Mouse (Mus musculus) MEL (cell line): ENCODE results near the gene Tomt.

ENCODE experiments used
- CTCF ChIP-seq, 3 experiments: IDR thresholded peaks in 2 of 3; conservative IDR thresholded peaks in 1 of 3; 2 replicates each; pipeline ENCODE4 v1.5.1; 2011 to 2012; ENCODE audit warnings: low read length in 3 of 3, low read depth in 2 of 3, mild to moderate bottlenecking in 2 of 3, improper control_type of control experiment in 1 of 3, inconsistent platforms in 1 of 3, mixed read lengths in 1 of 3, moderate library complexity in 1 of 3; ENCODE audit not compliant: control insufficient read depth in 1 of 3, insufficient read depth in 1 of 3, poor library complexity in 1 of 3, severe bottlenecking in 1 of 3
- MEF2A ChIP-seq: IDR thresholded peaks from 2 replicates; pipeline ENCODE4 v1.6.1; 2014; ENCODE audit warnings: low read depth, mild to moderate bottlenecking, inconsistent platforms, low read length, improper control_type of control experiment; ENCODE audit not compliant: poor library complexity, insufficient replicate concordance, severe bottlenecking; ENCODE audit errors: extremely low read depth
- ZC3H11A ChIP-seq: IDR thresholded peaks from 2 replicates; pipeline ENCODE4 v1.6.1; 2012; ENCODE audit warnings: low read depth, mild to moderate bottlenecking, inconsistent platforms, low read length, improper control_type of control experiment

- TF ChIP-seq MEF2A (no peak), ZC3H11A (no peak), CTCF (IDR thresholded peaks at IDR 0.05 in 2 of 3, conservative IDR thresholded peaks at IDR 0.05 in 1 of 3; ENCODE audit: control insufficient read depth in 1 of 3, insufficient read depth in 1 of 3, low read depth in 2 of 3, low read length in 3 of 3, poor library complexity in 1 of 3, severe bottlenecking in 1 of 3) (no peak)
Observed at GRCm38 (mm10) chr7:101935957-101936356, 29.8 kb upstream of the Tomt start.
